Mouse (Mus musculus) myocyte (in vitro differentiated cells): ENCODE results near the gene Gm9964.

Source experiments
- CEBPB ChIP-seq: IDR thresholded peaks from 2 replicates; pipeline ENCODE4 v1.6.1; 2011; ENCODE audit warnings: mild to moderate bottlenecking, moderate library complexity; ENCODE audit not compliant: poor library complexity, insufficient read depth, severe bottlenecking
- E2F4 ChIP-seq: IDR thresholded peaks from one replicate; pipeline ENCODE4 v1.6.1; 2011; ENCODE audit warnings: mild to moderate bottlenecking, control low read depth, moderate library complexity; ENCODE audit not compliant: insufficient read depth
- MYOD1 ChIP-seq, 3 experiments: IDR thresholded peaks; one replicate each; pipeline ENCODE4 v1.6.1; 2011; ENCODE audit warnings: control low read depth in 2 of 3, low read depth in 2 of 3, mild to moderate bottlenecking in 2 of 3, moderate library complexity in 1 of 3; ENCODE audit not compliant: insufficient read length in 2 of 3, control insufficient read depth in 1 of 3
- MYOG ChIP-seq, 3 experiments: IDR thresholded peaks; one replicate each; pipeline ENCODE4 v1.6.1; 2011; ENCODE audit warnings: control low read depth in 2 of 3, low read depth in 2 of 3, mild to moderate bottlenecking in 2 of 3; ENCODE audit not compliant: insufficient read length in 2 of 3, control insufficient read depth in 1 of 3, insufficient read depth in 1 of 3
- POLR2A ChIP-seq: IDR thresholded peaks from one replicate; pipeline ENCODE4 v1.6.1; 2011; ENCODE audit warnings: low read depth, mild to moderate bottlenecking, control low read depth, moderate library complexity; ENCODE audit not compliant: insufficient read length
- POLR2AphosphoS2 ChIP-seq: IDR thresholded peaks from one replicate; pipeline ENCODE4 v1.6.1; 2011; ENCODE audit warnings: low read depth, control low read depth; ENCODE audit not compliant: insufficient read length
- REST ChIP-seq: IDR thresholded peaks from one replicate; pipeline ENCODE4 v1.6.1; 2011; ENCODE audit warnings: mild to moderate bottlenecking, control low read depth, moderate library complexity; ENCODE audit not compliant: insufficient read depth, insufficient read length
- SRF ChIP-seq: IDR thresholded peaks from one replicate; pipeline ENCODE4 v1.6.1; 2011; ENCODE audit warnings: low read depth; ENCODE audit not compliant: control insufficient read depth, insufficient read length
- TCF12 ChIP-seq: IDR thresholded peaks from one replicate; pipeline ENCODE4 v1.6.1; 2011; ENCODE audit warnings: mild to moderate bottlenecking, control low read depth; ENCODE audit not compliant: poor library complexity, insufficient read depth, severe bottlenecking
- TCF3 ChIP-seq: IDR thresholded peaks from one replicate; pipeline ENCODE4 v1.6.1; 2011; ENCODE audit warnings: low read depth, control low read depth; ENCODE audit not compliant: insufficient read length
- USF1 ChIP-seq: IDR thresholded peaks from one replicate; pipeline ENCODE4 v1.6.1; 2011; ENCODE audit warnings: low read depth, mild to moderate bottlenecking, control low read depth, moderate library complexity

DNA sequence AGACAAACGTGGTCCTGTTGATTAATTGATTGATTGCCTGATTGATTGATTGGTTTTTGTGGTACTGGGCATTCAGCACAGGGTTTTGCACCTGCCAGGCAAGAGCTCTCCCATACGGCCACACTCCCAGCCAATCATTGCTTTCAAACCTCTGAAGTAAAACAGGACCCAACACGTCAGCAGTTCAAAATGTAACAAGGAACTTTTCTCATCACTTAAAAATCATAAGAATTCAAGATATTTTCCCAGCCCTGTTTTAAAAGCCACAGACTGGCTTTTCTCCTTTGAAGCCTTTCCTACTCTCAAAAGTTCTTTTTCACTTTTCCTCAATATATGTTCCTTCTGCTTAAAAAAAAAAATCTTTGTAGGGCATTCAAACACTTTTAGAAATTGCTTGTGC is 32.3 kb downstream of the Gm9964 start:
- TF ChIP-seq SRF (no peak), E2F4 (no peak), POLR2A (no peak), TCF12 (no peak), USF1 (no peak), CEBPB (no peak), MYOD1 (IDR thresholded peaks at IDR 0.05; ENCODE audit: control insufficient read depth in 1 of 3, insufficient read length in 2 of 3, low read depth in 2 of 3) (peak in 1 of 3 experiments; percentile 41), TCF3 (no peak), POLR2AphosphoS2 (no peak), MYOG (IDR thresholded peaks at IDR 0.05; ENCODE audit: control insufficient read depth in 1 of 3, insufficient read depth in 1 of 3, insufficient read length in 2 of 3, low read depth in 2 of 3) (peak in 1 of 3 experiments; percentile 8), REST (no peak)
